Mouse (Mus musculus) CD8-positive naive resting alpha-beta T cell, adult 57 days (primary cell): Measurements from ENCODE around the gene Mtfp1. TPM values are rescaled to one million over a fixed set of nuclear protein-coding genes. Genes with fewer than 3 reads are reported as not detected.

ENCODE experiments used
- total RNA-seq: library from RNA; stranded (reverse); gene quantifications from one replicate; pipeline ENCODE4 v1.2.4, GENCODE M21; 2023

Mtfp1 gene
- 1.5 TPM for total RNA-seq

GRCm38 (mm10) chr11:4095171-4096053, at the start of gene Mtfp1:
TSS of gene Mtfp1 (minus strand) at chr11:4095445.

GRCm38 (mm10) chr11:4134986-4135935, 40.0 kb upstream of the Mtfp1 start, which contains the start of gene Rnf215:
TSS of gene Rnf215 (plus strand) at chr11:4135202.

GRCm38 (mm10) chr11:4122742-4123579, 27.7 kb upstream of the Mtfp1 start, which contains the start of gene Sec14l2:
TSS of gene Sec14l2 (minus strand) at chr11:4123415.

GRCm38 (mm10) chr11:4064627-4065122, 30.6 kb downstream of the Mtfp1 start, which contains the start of gene Sec14l3:
TSS of gene Sec14l3 (plus strand) at chr11:4064841.

Other genes starting within 250 kb of the Mtfp1 start
- gene Osbp2, start 231.5 kb downstream of the Mtfp1 start, total RNA-seq: not detected
- 0.40 TPM for gene 4921536K21Rik, start 200.3 kb downstream of the Mtfp1 start, total RNA-seq
- gene Dusp18, start 200.2 kb downstream of the Mtfp1 start, total RNA-seq: 10.3 TPM
- gene Slc35e4, start 180.8 kb downstream of the Mtfp1 start, total RNA-seq: 4.4 TPM
- 8.6 TPM for gene Tcn2, start 163.3 kb downstream of the Mtfp1 start, total RNA-seq
- 84.3 TPM for gene Pes1, start 131.5 kb downstream of the Mtfp1 start, total RNA-seq
- gene 4930556J24Rik, start 118.7 kb downstream of the Mtfp1 start, total RNA-seq: not detected
- not detected for gene Gal3st1, start 111.8 kb downstream of the Mtfp1 start, total RNA-seq
- gene Sec14l4, start 64.0 kb downstream of the Mtfp1 start, total RNA-seq: not detected
- not detected for gene Sec14l3, start 30.6 kb downstream of the Mtfp1 start, total RNA-seq
- gene Sec14l2, start 28.0 kb upstream of the Mtfp1 start, total RNA-seq: 2.0 TPM
- 22.8 TPM for gene Rnf215, start 39.8 kb upstream of the Mtfp1 start, total RNA-seq
- gene Ccdc157, start 64.8 kb upstream of the Mtfp1 start, total RNA-seq: 9.5 TPM
- 61.1 TPM for gene Sf3a1, start 64.9 kb upstream of the Mtfp1 start, total RNA-seq
- 44.6 TPM for gene Tbc1d10a, start 91.3 kb upstream of the Mtfp1 start, total RNA-seq
- gene Castor1, start 122.8 kb upstream of the Mtfp1 start, total RNA-seq: 6.7 TPM
- 7.3 TPM for gene Osm, start 141.0 kb upstream of the Mtfp1 start, total RNA-seq
- gene Lif, start 162.1 kb upstream of the Mtfp1 start, total RNA-seq: 0.21 TPM